ENCODE assay signal across 16 mouse cellular contexts in the genomic region with DNA sequence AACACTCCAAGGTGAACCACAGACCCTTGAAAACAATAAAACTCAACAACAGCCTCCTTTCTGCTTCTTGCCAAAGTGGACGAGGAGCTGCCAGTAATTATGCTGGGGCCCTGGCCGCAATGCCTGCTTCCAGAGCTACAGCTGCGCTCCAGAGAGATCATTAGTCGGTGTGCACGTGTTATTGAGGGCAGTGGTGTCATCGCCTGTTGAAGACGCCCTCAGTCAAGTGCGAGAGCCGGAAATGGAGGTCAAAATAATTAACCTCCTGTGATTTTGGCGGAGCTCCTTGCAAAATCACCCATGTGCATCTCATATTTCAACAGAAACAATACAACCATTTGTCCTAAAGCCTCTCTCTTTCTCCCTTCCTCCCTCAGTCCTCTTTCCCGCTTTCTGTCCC. TPM values are rescaled to one million over a fixed set of nuclear protein-coding genes. Genes with fewer than 3 reads are reported as not detected.
A peak's percentile ranks its signal among the peaks of the same experiment; 100 is the strongest.
DNase-seq lines count a peak whose midpoint lies in the region; ATAC-seq lines count a peak whose summit lies in the region.
"Had no signal": no experiment of that assay in that cellular context is flagged by ENCODE, and none has a peak within 500 bp of the region (broad histone marks: within the 10 kb centered on the region; RNA-seq: fewer than 3 reads in every experiment).

No protein-coding gene starts in this region.

- no peaks in the 10 kb centered on the region for H3K9me3 ChIP-seq in kidney, embryonic 15.5 days (replicated peaks)
- H3K9me3 ChIP-seq in limb, embryonic 10.5 days (replicated peaks), result no peaks in the 10 kb centered on the region
- H3K9me3 ChIP-seq: heart, embryonic 12.5 days; hindbrain, embryonic 15.5 days; megakaryocyte, embryonic 14.5 days had no signal

- no peak overlapping the region for H3K4me3 ChIP-seq in kidney, embryonic 15.5 days (replicated peaks)
- no peak overlapping the region for H3K4me3 ChIP-seq in limb, embryonic 10.5 days
- H3K4me3 ChIP-seq: heart, embryonic 12.5 days; hindbrain, embryonic 15.5 days; megakaryocyte, embryonic 14.5 days had no signal

- no peak overlapping the region for H3K27ac ChIP-seq in kidney, embryonic 15.5 days
- peak overlapping the region; percentile 81 for H3K27ac ChIP-seq in limb, embryonic 10.5 days
- H3K27ac ChIP-seq: hindbrain, embryonic 15.5 days had no signal

- ATAC-seq in kidney, embryonic 15.5 days (replicated peaks; ENCODE audit: low FRiP score), result 0 out of 2 replicates have a peak, but pooled peaks have one; percentile 46

- DNase-seq in kidney, adult 18-20 months, result no peak
- peak; percentile 76 for DNase-seq in Muller cell, postnatal 12 days (ENCODE audit: inconsistent ontology term)
- DNase-seq in embryo, embryonic 10 days (ENCODE audit: low spot score), result peak; percentile 61
- peak; percentile 81 for DNase-seq in limb, embryonic 10.5 days (ENCODE audit: low spot score)
- DNase-seq in heart, adult 9 months (ENCODE audit: low spot score in 2 of 2), result no peak
- DNase-seq in heart, adult 8-10 months (ENCODE audit: low spot score), result no peak
- DNase-seq: adrenal gland, postnatal 14 days; cerebellum, postnatal 36 days had no signal

- WGBS in kidney, embryonic 15.5 days, result 3% methylated on average over 11 of the region's 11 CpGs
- WGBS in limb, embryonic 10.5 days, result 14% methylated on average over 11 of the region's 11 CpGs

- H3K36me3 ChIP-seq in kidney, embryonic 15.5 days, result no peaks in the 10 kb centered on the region
- no peaks in the 10 kb centered on the region for H3K36me3 ChIP-seq in limb, embryonic 10.5 days
- H3K36me3 ChIP-seq: heart, embryonic 12.5 days; hindbrain, embryonic 15.5 days had no signal

- no peak overlapping the region for H3K9ac ChIP-seq in kidney, embryonic 15.5 days
- H3K9ac ChIP-seq: heart, embryonic 12.5 days; hindbrain, embryonic 15.5 days had no signal

- H3K4me2 ChIP-seq in kidney, embryonic 15.5 days, result no peak overlapping the region
- H3K4me2 ChIP-seq: heart, embryonic 12.5 days; hindbrain, embryonic 15.5 days had no signal

- H3K27me3 ChIP-seq in kidney, embryonic 15.5 days, result no peaks in the 10 kb centered on the region
- no peaks in the 10 kb centered on the region for H3K27me3 ChIP-seq in limb, embryonic 10.5 days (ENCODE audit: low read depth, poor library complexity, severe bottlenecking)
- H3K27me3 ChIP-seq: hindbrain, embryonic 15.5 days had no signal

- H3K4me1 ChIP-seq in kidney, embryonic 15.5 days, result peaks cover 11% of the 10 kb centered on the region
- peaks cover 56% of the 10 kb centered on the region for H3K4me1 ChIP-seq in limb, embryonic 10.5 days
- H3K4me1 ChIP-seq: heart, embryonic 12.5 days; megakaryocyte, embryonic 14.5 days had no signal

RNA-seq across cellular contexts. Expression of gene Asic2, which starts 13.9 kb away (rescaled TPM):
- polyA plus RNA-seq in kidney, embryonic 15.5 days (2015; fragmentation: Nextera tagmentation; extraction: Ambion mirVana), result 3.5 and 3.7 TPM in 2 replicates
- polyA plus RNA-seq in limb, embryonic 10.5 days (2016; fragmentation: Nextera tagmentation; extraction: Ambion mirVana), result 1.1 and 2.3 TPM in 2 replicates
- under 1 TPM in 1 of 4 experiments, not detected in 3; 0.08 TPM for total RNA-seq in heart, adult 8-10 months (2022)
- polyA plus RNA-seq: liver, embryonic 16.5 days had no signal

RNA-seq across cellular contexts. Expression of gene Ccl2, which starts 53.2 kb away (rescaled TPM):
- polyA plus RNA-seq in kidney, embryonic 15.5 days (2015; fragmentation: Nextera tagmentation; extraction: Ambion mirVana), result 1.6 TPM in 2 replicates
- polyA plus RNA-seq in limb, embryonic 10.5 days (2016; fragmentation: Nextera tagmentation; extraction: Ambion mirVana), result 0.19 TPM in 1 of 2 replicates, not detected in the other
- 1 to 10 TPM in 3 of 4 experiments, under 1 TPM in 1; 0.69 to 2.7 (median 1.7) TPM for total RNA-seq in heart, adult 8-10 months (2022)

RNA-seq across cellular contexts. Expression of gene Gm17268, which starts 56.2 kb away (rescaled TPM):
- polyA plus RNA-seq in kidney, embryonic 15.5 days (2015; fragmentation: Nextera tagmentation; extraction: Ambion mirVana), result not detected in 2 replicates
- not detected in 2 replicates for polyA plus RNA-seq in limb, embryonic 10.5 days (2016; fragmentation: Nextera tagmentation; extraction: Ambion mirVana)
- total RNA-seq in heart, adult 8-10 months (2022), result not detected
- total RNA-seq: adrenal gland, postnatal 14 days; layer of hippocampus, adult 8-10 months had no signal
- polyA plus RNA-seq: heart, embryonic 12.5 days; hindbrain, embryonic 15.5 days; liver, embryonic 16.5 days; spleen, adult 2 months; testis, adult 2 months had no signal

Comparison
In these comparisons a context has a peak if more than half of its experiments do, and no peak if none do; other contexts are left out.
1. DNase-seq: peak in Muller cell, postnatal 12 days (single experiment), embryo, embryonic 10 days (single experiment) and limb, embryonic 10.5 days (single experiment); none in kidney, adult 18-20 months (single experiment), heart, adult 9 months (0 of 2) and heart, adult 8-10 months (single experiment).